Mouse (Mus musculus) urinary bladder, adult 18-20 months (tissue): ENCODE measurements around the gene Gm7980.
"Not testable (repeated sequence)": the region's sequence is repeated elsewhere in the genome, so short reads cannot be mapped to it uniquely, and the experiment has no call there.

ENCODE experiments used
- DNase-seq, 2 experiments: peaks; one replicate each; pipeline ENCODE4 v3.0.0; 2022; ENCODE audit warnings: low spot score in 2 of 2, mixed read lengths in 2 of 2

Gm7980 gene

DNA sequence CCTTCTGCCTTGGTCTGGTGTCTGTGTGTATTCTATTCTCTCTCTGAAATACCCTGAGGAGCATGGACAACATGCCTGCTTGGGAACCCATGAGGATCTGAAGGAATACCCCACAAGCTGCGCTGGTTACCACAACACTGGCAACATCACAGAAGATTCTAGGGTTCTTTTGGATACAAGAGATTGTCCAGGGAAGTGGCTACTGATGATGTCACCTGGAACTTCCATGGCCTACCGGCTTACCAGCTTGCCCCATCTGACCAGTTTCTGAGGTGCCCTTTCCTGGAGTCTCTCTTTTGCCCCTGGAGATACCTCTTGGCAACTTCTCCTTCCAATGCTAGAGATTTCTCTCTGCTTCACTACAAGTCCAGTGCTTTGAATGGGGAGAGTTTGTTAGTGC, at the start of gene Gm7980:
Gene Gm7980 (minus strand): TSS at position 101 of the 400 bp plus-strand sequence.
- not testable (repeated sequence) for DNase-seq

- DNase-seq, result not testable (repeated sequence)
These were observed 36.6 kb upstream of the Gm7980 start, which contains the start of gene 1700024B05Rik for GRCm38 (mm10) chr14:41943695-41944094. 1700024B05Rik (plus strand) TSS chr14:41943995.

GRCm38 (mm10) chr14:41924649-41925048, 17.6 kb upstream of the Gm7980 start, which contains the start of gene 1700049E17Rik1:
1700049E17Rik1 (plus strand) TSS chr14:41924949.
- DNase-seq, result not testable (repeated sequence)
